Mouse (Mus musculus) cerebellum, adult 2 months (tissue): Measurements from ENCODE around the gene Hypk.

Source experiments
- CTCF ChIP-seq: fragments of 200-500 bp; IDR thresholded peaks from 2 replicates; pipeline ENCODE4 v1.5.1; 2011; ENCODE audit warnings: low read depth, mild to moderate bottlenecking, control low read depth, low read length, moderate library complexity, borderline replicate concordance; ENCODE audit not compliant: insufficient read depth
- POLR2A ChIP-seq: fragments of 200-500 bp; IDR thresholded peaks from 2 replicates; pipeline ENCODE4 v1.6.1; 2011; ENCODE audit warnings: low read length, control low read depth, borderline replicate concordance; ENCODE audit not compliant: insufficient read depth

DNA sequence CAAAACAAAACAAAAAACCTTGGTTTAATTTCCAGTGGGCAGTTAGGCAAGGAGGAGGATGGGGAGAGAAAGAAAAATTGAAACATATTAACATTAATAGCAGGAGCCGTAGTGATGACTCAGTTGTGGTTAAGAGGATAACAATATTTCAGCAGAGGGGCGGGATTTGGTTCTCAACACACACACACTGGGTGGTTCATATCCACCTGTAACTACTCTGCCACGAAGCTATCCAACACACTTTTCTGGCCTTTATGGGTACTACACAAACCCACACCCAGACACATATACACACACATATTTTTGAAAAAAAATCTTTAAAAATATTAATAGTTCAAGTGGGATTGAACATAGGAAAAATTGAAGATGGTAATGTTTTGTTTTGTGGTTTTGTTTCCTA lies 6.1 kb upstream of the Hypk start:
- no peak for TF ChIP-seq POLR2A
- TF ChIP-seq CTCF, result no peak
